Mouse (Mus musculus) c-Kit-positive CD71-positive TER-119-positive erythroid progenitor cells, embryonic 14.5 days (primary cell): ENCODE data around the gene AC109138.7.
"Not testable (repeated sequence)": the region's sequence is repeated elsewhere in the genome, so short reads cannot be mapped to it uniquely, and the experiment has no call there.

ENCODE experiments used
- DNase-seq: peaks from one replicate; pipeline ENCODE4 v3.0.0-alpha.2; 2013; ENCODE audit warnings: low spot score

Gene AC109138.7

GRCm38 (mm10) chr19:4218293-4218692 is 4.1 kb downstream of the AC109138.7 start:
- DNase-seq, result no peak

GRCm38 (mm10) chr19:4218784-4219183 is 4.6 kb downstream of the AC109138.7 start:
- DNase-seq, result no peak

- no peak for DNase-seq
Observed at GRCm38 (mm10) chr19:4219943-4220342, 5.8 kb downstream of the AC109138.7 start.

- DNase-seq, result no peak
Observed at GRCm38 (mm10) chr19:4220416-4220815, 6.3 kb downstream of the AC109138.7 start.

- DNase-seq, result no peak
Observed at GRCm38 (mm10) chr19:4220957-4221743, 7.0 kb downstream of the AC109138.7 start.

- no peak for DNase-seq
Observed at GRCm38 (mm10) chr19:4222165-4222564, 8.0 kb downstream of the AC109138.7 start.

GRCm38 (mm10) chr19:4226779-4227178 is 12.6 kb downstream of the AC109138.7 start:
- no peak for DNase-seq

GRCm38 (mm10) chr19:4227446-4227845 is 13.3 kb downstream of the AC109138.7 start:
- no peak for DNase-seq

- peak; percentile 75 for DNase-seq
Observed at GRCm38 (mm10) chr19:4227894-4228678, 13.9 kb downstream of the AC109138.7 start.

GRCm38 (mm10) chr19:4228891-4229290 is 14.7 kb downstream of the AC109138.7 start:
- DNase-seq, result no peak

- DNase-seq, result no peak
Observed at GRCm38 (mm10) chr19:4229451-4230076, 15.4 kb downstream of the AC109138.7 start.

GRCm38 (mm10) chr19:4230415-4230814 is 16.3 kb downstream of the AC109138.7 start:
- no peak for DNase-seq

GRCm38 (mm10) chr19:4231253-4232185 is 17.4 kb downstream of the AC109138.7 start, which contains the start of gene Pold4:
TSS of gene Pold4 (plus strand) at chr19:4231899.
- DNase-seq, result peak; percentile 89

GRCm38 (mm10) chr19:4232186-4232572 is 18.0 kb downstream of the AC109138.7 start:
- DNase-seq, result no peak

GRCm38 (mm10) chr19:4232651-4233050 is 18.5 kb downstream of the AC109138.7 start:
- DNase-seq, result no peak

- no peak for DNase-seq
Observed at GRCm38 (mm10) chr19:4234548-4234947, 20.4 kb downstream of the AC109138.7 start.

GRCm38 (mm10) chr19:4240247-4240668 is 26.1 kb downstream of the AC109138.7 start:
- no peak for DNase-seq

GRCm38 (mm10) chr19:4242416-4242815 is 28.3 kb downstream of the AC109138.7 start:
- no peak for DNase-seq

- no peak for DNase-seq
Observed at GRCm38 (mm10) chr19:4244775-4245174, 30.6 kb downstream of the AC109138.7 start.

- DNase-seq, result no peak
Observed at GRCm38 (mm10) chr19:4247010-4247409, 32.9 kb downstream of the AC109138.7 start.

GRCm38 (mm10) chr19:4248683-4249082 is 34.5 kb downstream of the AC109138.7 start:
- DNase-seq, result not testable (repeated sequence)
